Mouse (Mus musculus) retina, adult 2 months (tissue): ENCODE results near the gene Phka2.

ENCODE experiments used
- DNase-seq: peaks from one replicate; pipeline ENCODE4 v3.0.0-alpha.2; 2012; ENCODE audit warnings: low read depth, low spot score

The Phka2 gene

GRCm38 (mm10) chrX:160598562-160599458 lies 96.8 kb downstream of the Phka2 start:
- no peak for DNase-seq

- DNase-seq, result no peak
Observed at GRCm38 (mm10) chrX:160601053-160601452, 99.1 kb downstream of the Phka2 start.

GRCm38 (mm10) chrX:160602770-160603169 lies 100.8 kb downstream of the Phka2 start:
- DNase-seq, result no peak

- no peak for DNase-seq
Observed at GRCm38 (mm10) chrX:160603316-160603715, 101.3 kb downstream of the Phka2 start.

- no peak for DNase-seq
Observed at GRCm38 (mm10) chrX:160603981-160604541, 102.1 kb downstream of the Phka2 start.

GRCm38 (mm10) chrX:160609849-160610248 lies 107.9 kb downstream of the Phka2 start:
- DNase-seq, result peak; percentile 32

GRCm38 (mm10) chrX:160610482-160610881 lies 108.5 kb downstream of the Phka2 start:
- DNase-seq, result no peak

- DNase-seq, result no peak
Observed at GRCm38 (mm10) chrX:160610882-160611644, 109.1 kb downstream of the Phka2 start.
